Mouse (Mus musculus) embryonic fibroblast, embryonic 13.5 days (primary cell): ENCODE measurements around the gene Nbea.

ENCODE experiments used
- CTCF ChIP-seq: IDR thresholded peaks from 2 replicates; pipeline ENCODE4 v1.5.1; 2011; ENCODE audit warnings: mild to moderate bottlenecking, control low read depth, low read length, moderate library complexity, borderline replicate concordance; ENCODE audit not compliant: insufficient read depth
- POLR2A ChIP-seq: IDR thresholded peaks from 2 replicates; pipeline ENCODE4 v1.6.1; 2011; ENCODE audit warnings: low read depth, mild to moderate bottlenecking, control low read depth, low read length, moderate library complexity

DNA sequence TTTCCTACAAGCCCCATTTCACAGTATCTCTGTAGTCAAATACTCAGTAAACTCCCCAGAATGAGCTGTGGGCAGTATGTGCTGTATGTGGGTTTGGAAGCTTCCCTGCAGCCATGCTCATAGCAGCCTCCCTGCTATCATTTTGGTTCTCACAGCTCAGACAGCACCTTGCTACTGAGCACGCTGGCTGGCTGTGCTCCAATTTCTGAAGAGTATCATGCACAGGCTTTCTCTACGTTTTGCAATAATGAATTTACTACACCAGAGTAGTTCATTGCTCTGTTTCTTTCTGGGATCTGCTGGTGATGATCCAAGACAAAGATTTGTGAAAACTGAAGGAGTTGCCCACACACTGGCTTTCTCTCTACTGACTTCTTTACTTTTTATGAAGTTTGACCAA is 505.8 kb downstream of the Nbea start:
- TF ChIP-seq POLR2A: no peak
- TF ChIP-seq CTCF: no peak
